Mouse (Mus musculus): ENCODE measurements around the gene 1700001J03Rik. TPM values are rescaled to one million over a fixed set of nuclear protein-coding genes. Genes with fewer than 3 reads are reported as not detected.

The 1700001J03Rik gene
- polyA plus RNA-seq, 1 experiment: not detected

DNA sequence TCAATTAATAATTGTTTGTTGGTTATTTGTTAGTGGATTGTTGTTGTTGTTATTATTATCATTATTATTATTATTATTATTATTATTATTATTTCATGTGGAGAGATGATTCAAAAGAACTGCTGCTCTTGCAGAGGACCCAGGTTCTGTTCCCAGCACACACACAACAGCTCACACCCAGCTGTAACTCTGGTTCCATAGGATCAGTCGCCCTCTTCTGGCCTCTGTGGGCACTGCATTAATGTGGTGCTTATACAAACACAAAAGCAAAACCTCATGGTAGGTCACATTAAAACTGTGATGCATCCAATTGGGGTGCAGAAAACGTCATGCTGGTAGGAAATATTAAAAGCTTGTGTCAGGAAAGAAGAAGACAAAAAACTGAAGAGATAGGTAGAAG lies 37.2 kb downstream of the 1700001J03Rik start:
- peaks cover 8% of the 10 kb centered on the region for H3K9me3 ChIP-seq (ENCODE audit: control insufficient read depth, low read length)
- no peaks in the 10 kb centered on the region for H3K4me1 ChIP-seq (ENCODE audit: control insufficient read depth)
- no peak for TF ChIP-seq GATA1 (IDR thresholded peaks at IDR 0.05; ENCODE audit: low read length)
- TF ChIP-seq TAL1 (IDR thresholded peaks at IDR 0.05; ENCODE audit: low read length): no peak
- no peaks in the 10 kb centered on the region for H3K27me3 ChIP-seq (ENCODE audit: control insufficient read depth)
- H3K36me3 ChIP-seq (ENCODE audit: control insufficient read depth): no peaks in the 10 kb centered on the region
- H3K4me3 ChIP-seq (replicated peaks): no peak overlapping the region

Other genes starting within 250 kb of the 1700001J03Rik start
- 0.02 TPM in 1 of 2 replicates, not detected in the other for gene Cyp3a25, start 175.7 kb downstream of the 1700001J03Rik start, polyA plus RNA-seq (2012)
- gene Cyp3a59, start 106.0 kb downstream of the 1700001J03Rik start, polyA plus RNA-seq (2012): not detected in 2 replicates
- gene Gm5565, start 24.8 kb downstream of the 1700001J03Rik start, polyA plus RNA-seq (2012): not detected in 2 replicates
- gene Gm6309, start 14.6 kb downstream of the 1700001J03Rik start, polyA plus RNA-seq (2012): not detected in 2 replicates
- 0.90 and 1.8 TPM in 2 replicates for gene Rnf6, start 36.3 kb upstream of the 1700001J03Rik start, polyA plus RNA-seq (2012)
- gene Cdk8, start 45.9 kb upstream of the 1700001J03Rik start, polyA plus RNA-seq (2012): 9.3 and 11.8 TPM in 2 replicates
- gene Wasf3, start 199.7 kb upstream of the 1700001J03Rik start, polyA plus RNA-seq (2012): not detected in 2 replicates